In the genomic region with DNA sequence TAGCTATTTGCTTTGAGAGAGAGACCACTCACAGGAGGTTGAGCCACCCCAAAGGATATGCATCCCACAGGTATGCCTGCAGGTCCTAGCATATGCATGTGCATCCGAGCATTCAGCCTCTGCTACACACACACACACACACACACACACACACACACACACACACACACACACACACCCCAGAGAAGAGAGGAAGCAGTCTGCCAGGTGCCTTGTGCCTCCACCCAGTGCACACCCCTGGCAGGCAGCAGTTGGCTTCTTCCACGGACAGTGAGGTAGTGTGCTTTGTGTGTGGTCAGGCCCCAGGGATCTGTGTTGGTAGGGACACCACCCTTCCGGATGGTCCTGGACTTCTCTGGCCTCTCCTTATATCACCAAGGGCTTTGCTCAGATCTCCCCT, we compare ENCODE assay signal across 26 mouse cellular contexts. TPM values are rescaled to one million over a fixed set of nuclear protein-coding genes. Genes with fewer than 3 reads are reported as not detected.
DNase-seq lines count a peak whose midpoint lies in the region; TF ChIP-seq lines count a peak whose summit lies in the region.
"Had no signal": no experiment of that assay in that cellular context is flagged by ENCODE, and none has a peak within 500 bp of the region (broad histone marks: within the 10 kb centered on the region; RNA-seq: fewer than 3 reads in every experiment).

No protein-coding gene starts in this region.

- 85% methylated on average over 3 of the region's 3 CpGs for WGBS in heart, embryonic 10.5 days
- 71% methylated on average over 3 of the region's 3 CpGs for WGBS in hindbrain, embryonic 10.5 days

- H3K4me3 ChIP-seq in heart, embryonic 10.5 days: no peak overlapping the region
- no peak overlapping the region for H3K4me3 ChIP-seq in myocyte
- H3K4me3 ChIP-seq in hindbrain, embryonic 10.5 days: no peak overlapping the region
- H3K4me3 ChIP-seq: embryonic facial prominence, embryonic 13.5 days; forebrain, embryonic 10.5 days; forebrain, embryonic 15.5 days; hindbrain, embryonic 13.5 days; kidney, embryonic 15.5 days; liver, embryonic 12.5 days; neural tube, embryonic 13.5 days had no signal

- DNase-seq in heart, adult 18-20 months: peak; percentile 30 to 37
- no peak for DNase-seq in heart, embryonic 10.5 days (ENCODE audit: low spot score)
- peak; percentile 63 to 69 for DNase-seq in spleen, postnatal 36 days (ENCODE audit: low spot score in 2 of 2)
- DNase-seq in spleen, postnatal 4 days (ENCODE audit: low spot score in 2 of 2): no peak
- DNase-seq in CD4-positive helper T cell, adult 2 months (ENCODE audit: low read depth, low spot score): peak; percentile 66
- DNase-seq in hindbrain, embryonic 10.5 days (ENCODE audit: low spot score): no peak
- no peak for DNase-seq in layer of hippocampus, adult 11-12 months (ENCODE audit: low spot score)
- DNase-seq: cerebellum, adult 11 months; embryo, embryonic 11 days; heart, postnatal 36 days; kidney, adult 18-20 months; left cerebral cortex, postnatal 4 days; liver, postnatal 0 days; right cerebral cortex, postnatal 4 days; thymus, postnatal 36 days had no signal

- no peaks in the 10 kb centered on the region for H3K9me3 ChIP-seq in heart, embryonic 10.5 days
- no peaks in the 10 kb centered on the region for H3K9me3 ChIP-seq in hindbrain, embryonic 10.5 days
- H3K9me3 ChIP-seq: embryonic facial prominence, embryonic 13.5 days; forebrain, embryonic 10.5 days; forebrain, embryonic 15.5 days; hindbrain, embryonic 13.5 days; kidney, embryonic 15.5 days; liver, embryonic 12.5 days; neural tube, embryonic 13.5 days had no signal

- peaks cover 12% of the 10 kb centered on the region for H3K79me2 ChIP-seq in myocyte (ENCODE audit: control insufficient read depth, insufficient read depth)

- H3K27ac ChIP-seq in heart, embryonic 10.5 days: no peak overlapping the region
- H3K27ac ChIP-seq in hindbrain, embryonic 10.5 days: no peak overlapping the region
- H3K27ac ChIP-seq: embryonic facial prominence, embryonic 13.5 days; forebrain, embryonic 10.5 days; forebrain, embryonic 15.5 days; hindbrain, embryonic 13.5 days; kidney, embryonic 15.5 days; liver, embryonic 12.5 days; macrophage; neural tube, embryonic 13.5 days had no signal

- H3ac ChIP-seq in myocyte (ENCODE audit: control insufficient read depth, insufficient read length): no peak overlapping the region

- TF ChIP-seq POLR2A in myocyte (IDR thresholded peaks at IDR 0.05; ENCODE audit: insufficient read length, low read depth): no peak

- peaks cover 16% of the 10 kb centered on the region for H3K36me3 ChIP-seq in heart, embryonic 10.5 days
- H3K36me3 ChIP-seq in myocyte (ENCODE audit: control insufficient read depth, insufficient read depth): peaks cover 9% of the 10 kb centered on the region
- peaks cover 11% of the 10 kb centered on the region for H3K36me3 ChIP-seq in hindbrain, embryonic 10.5 days
- H3K36me3 ChIP-seq: embryonic facial prominence, embryonic 13.5 days; liver, embryonic 12.5 days had no signal

- peaks cover 12% of the 10 kb centered on the region; the same call in 1 of the 2 replicates for H3K27me3 ChIP-seq in heart, embryonic 10.5 days (ENCODE audit: insufficient read depth, poor library complexity, severe bottlenecking)
- no peaks in the 10 kb centered on the region for H3K27me3 ChIP-seq in myocyte (ENCODE audit: control insufficient read depth, insufficient read depth, insufficient read length)
- H3K27me3 ChIP-seq in hindbrain, embryonic 10.5 days (ENCODE audit: insufficient read depth, poor library complexity, severe bottlenecking): peaks cover 94% of the 10 kb centered on the region
- H3K27me3 ChIP-seq: Patski had no signal

- no peak overlapping the region for H3K4me2 ChIP-seq in myocyte (ENCODE audit: low read depth)
- H3K4me2 ChIP-seq: embryonic facial prominence, embryonic 13.5 days; forebrain, embryonic 15.5 days; hindbrain, embryonic 13.5 days; kidney, embryonic 15.5 days; liver, embryonic 12.5 days; neural tube, embryonic 13.5 days had no signal

- H3K4me1 ChIP-seq in heart, embryonic 10.5 days: peaks cover 82% of the 10 kb centered on the region
- peaks cover 65% of the 10 kb centered on the region for H3K4me1 ChIP-seq in hindbrain, embryonic 10.5 days (replicated peaks)

TF ChIP-seq in myocyte, 11 proteins besides CTCF, POLR2A, EP300 and RAD21:
- TF ChIP-seq TCF12 (IDR thresholded peaks at IDR 0.05; ENCODE audit: insufficient read depth, poor library complexity, severe bottlenecking) (no peak), CEBPB (IDR thresholded peaks at IDR 0.05; ENCODE audit: insufficient read depth, poor library complexity, severe bottlenecking) (no peak), MYOD1 (IDR thresholded peaks at IDR 0.05; ENCODE audit: control insufficient read depth in 1 of 3, insufficient read length in 2 of 3, low read depth in 2 of 3) (peak in 1 of 3 experiments; percentile 38), REST (IDR thresholded peaks at IDR 0.05; ENCODE audit: insufficient read depth, insufficient read length) (no peak), USF1 (IDR thresholded peaks at IDR 0.05; ENCODE audit: low read depth) (no peak), MYOG (IDR thresholded peaks at IDR 0.05; ENCODE audit: control insufficient read depth in 1 of 3, insufficient read depth in 1 of 3, insufficient read length in 2 of 3, low read depth in 2 of 3) (peak in 2 of 3 experiments; percentile 5 to 61), MAX (IDR thresholded peaks at IDR 0.05; ENCODE audit: low read depth) (no peak)

RNA-seq across cellular contexts. Expression of gene Crip1, which starts 3.8 kb away (rescaled TPM):
- 100 to 1,000 TPM; 191 to 201 TPM for total RNA-seq in heart, adult 18-20 months (2021)
- polyA plus RNA-seq in heart, embryonic 10.5 days (2016; fragmentation: Nextera tagmentation; extraction: Ambion mirVana): 511 and 613 TPM in 2 replicates
- 1,677 TPM for polyA plus RNA-seq in myocyte (2012; fragmentation: generic; extraction: Trizol)
- polyA plus RNA-seq in hindbrain, embryonic 10.5 days (2016; fragmentation: Nextera tagmentation; extraction: Ambion mirVana): 84.9 and 97.7 TPM in 2 replicates

RNA-seq across cellular contexts. Expression of gene Tedc1, which starts 6.3 kb away (rescaled TPM):
- total RNA-seq in heart, adult 18-20 months (2021): under 1 TPM; 0.31 to 0.89 TPM
- polyA plus RNA-seq in heart, embryonic 10.5 days (2016; fragmentation: Nextera tagmentation; extraction: Ambion mirVana): 32.7 and 33.5 TPM in 2 replicates
- 6.6 TPM for polyA plus RNA-seq in myocyte (2012; fragmentation: generic; extraction: Trizol)
- polyA plus RNA-seq in hindbrain, embryonic 10.5 days (2016; fragmentation: Nextera tagmentation; extraction: Ambion mirVana): 59.5 and 66.4 TPM in 2 replicates
- total RNA-seq: gastrocnemius, adult 18-20 months had no signal

RNA-seq across cellular contexts. Expression of gene Crip2, which starts 9.9 kb away (rescaled TPM):
- 1,000 to 10,000 TPM; 1,463 to 1,557 TPM for total RNA-seq in heart, adult 18-20 months (2021)
- 956 and 1,505 TPM in 2 replicates for polyA plus RNA-seq in heart, embryonic 10.5 days (2016; fragmentation: Nextera tagmentation; extraction: Ambion mirVana)
- 1,146 TPM for polyA plus RNA-seq in myocyte (2012; fragmentation: generic; extraction: Trizol)
- 195 and 260 TPM in 2 replicates for polyA plus RNA-seq in hindbrain, embryonic 10.5 days (2016; fragmentation: Nextera tagmentation; extraction: Ambion mirVana)

RNA-seq across cellular contexts. Expression of gene Tmem121, which starts 35.8 kb away (rescaled TPM):
- total RNA-seq in heart, adult 18-20 months (2021): not detected
- polyA plus RNA-seq in heart, embryonic 10.5 days (2016; fragmentation: Nextera tagmentation; extraction: Ambion mirVana): 2.6 and 6.1 TPM in 2 replicates
- 4.1 TPM for polyA plus RNA-seq in myocyte (2012; fragmentation: generic; extraction: Trizol)
- polyA plus RNA-seq in hindbrain, embryonic 10.5 days (2016; fragmentation: Nextera tagmentation; extraction: Ambion mirVana): 16.4 and 24.8 TPM in 2 replicates
- total RNA-seq: heart, postnatal 36 days had no signal
- polyA plus RNA-seq: macrophage had no signal

RNA-seq across cellular contexts. Expression of gene Mta1, which starts 51.8 kb away (rescaled TPM):
- total RNA-seq in heart, adult 18-20 months (2021): 10 to 100 TPM; 43.9 to 46.2 TPM
- 12.0 and 17.5 TPM in 2 replicates for polyA plus RNA-seq in heart, embryonic 10.5 days (2016; fragmentation: Nextera tagmentation; extraction: Ambion mirVana)
- polyA plus RNA-seq in myocyte (2012; fragmentation: generic; extraction: Trizol): 101 TPM
- 18.5 and 20.6 TPM in 2 replicates for polyA plus RNA-seq in hindbrain, embryonic 10.5 days (2016; fragmentation: Nextera tagmentation; extraction: Ambion mirVana)

Comparison
In these comparisons a context has a peak if more than half of its experiments do, and no peak if none do; other contexts are left out.
1. DNase-seq: peak in heart, adult 18-20 months (2 of 2), spleen, postnatal 36 days (2 of 2) and CD4-positive helper T cell, adult 2 months (single experiment); none in heart, embryonic 10.5 days (single experiment), spleen, postnatal 4 days (0 of 2), hindbrain, embryonic 10.5 days (single experiment) and layer of hippocampus, adult 11-12 months (single experiment).